Mouse (Mus musculus) ES-Bruce4 (cell line): ENCODE measurements around the gene Agpat4.

Experiments used
- CTCF ChIP-seq: IDR thresholded peaks from one replicate; pipeline ENCODE4 v1.8.1; 2011; ENCODE audit warnings: low read depth, low read length
- EP300 ChIP-seq: IDR thresholded peaks from 2 replicates; pipeline ENCODE4 v1.6.1; 2011; ENCODE audit warnings: low read depth, low read length; ENCODE audit not compliant: insufficient read depth

GRCm38 (mm10) chr17:12195604-12196003, 77.1 kb downstream of the Agpat4 start:
- TF ChIP-seq CTCF = no peak
- TF ChIP-seq EP300 = peak; percentile 86
